8 mouse cellular contexts compared by ENCODE assay signal in genomic region chr15:88468107-88468506, GRCm38 (mm10).
DNase-seq lines count a peak whose midpoint lies in the region; ATAC-seq and TF ChIP-seq lines count a peak whose summit lies in the region.

No protein-coding gene starts in this region.

- 11% methylated on average over 12 of the region's 12 CpGs for WGBS in olfactory bulb, adult 2 months

- H3K4me1 ChIP-seq in olfactory bulb, adult 2 months (ENCODE audit: control insufficient read depth, insufficient read depth, low read length): peaks cover 14% of the 10 kb centered on the region

- peak overlapping the region; percentile 52 for H3K27ac ChIP-seq in olfactory bulb, adult 2 months (ENCODE audit: insufficient read depth, low read depth, low read length)

- no peak for TF ChIP-seq POLR2A in olfactory bulb, adult 2 months (IDR thresholded peaks at IDR 0.05; ENCODE audit: insufficient read depth, low read depth, low read length)

- peak; percentile 21 to 38 for DNase-seq in cerebellum, adult 18-20 months
- DNase-seq in forelimb bud, embryonic 11.5 days (ENCODE audit: low read depth, low spot score): peak; percentile 1
- peak; percentile 70 to 81 for DNase-seq in kidney, postnatal 25 days
- no peak for DNase-seq in natural killer cell, adult 2 months (ENCODE audit: low spot score in 2 of 2)
- no peak for DNase-seq in gastrocnemius, postnatal 4 days (ENCODE audit: low spot score in 2 of 2)
- no peak for DNase-seq in thymus, postnatal 10 days (ENCODE audit: low spot score in 2 of 2)

- ATAC-seq in cerebellum, adult (ENCODE audit: insufficient number of reproducible peaks, low FRiP score, low TSS enrichment): no peak

- no peak overlapping the region for H3K4me3 ChIP-seq in olfactory bulb, adult 2 months (ENCODE audit: insufficient read depth, low read depth, low read length)

- TF ChIP-seq CTCF in olfactory bulb, adult 2 months (IDR thresholded peaks at IDR 0.05; ENCODE audit: insufficient read depth, low read depth, low read length): no peak

Comparison
In these comparisons a context has a peak if more than half of its experiments do, and no peak if none do; other contexts are left out.
1. DNase-seq: peak in cerebellum, adult 18-20 months (2 of 2), forelimb bud, embryonic 11.5 days (single experiment) and kidney, postnatal 25 days (2 of 2); none in natural killer cell, adult 2 months (0 of 2), gastrocnemius, postnatal 4 days (0 of 2) and thymus, postnatal 10 days (0 of 2).